Mouse (Mus musculus) cerebellum, postnatal 4 days (tissue): ENCODE results near the gene Casq2.
"Not testable (repeated sequence)": the region's sequence is repeated elsewhere in the genome, so short reads cannot be mapped to it uniquely, and the experiment has no call there.

Source experiments
- DNase-seq, 2 experiments: peaks; one replicate each; pipeline ENCODE4 v3.0.0; 2022; ENCODE audit warnings: low spot score in 2 of 2, mixed read lengths in 1 of 2

The Casq2 gene

DNA sequence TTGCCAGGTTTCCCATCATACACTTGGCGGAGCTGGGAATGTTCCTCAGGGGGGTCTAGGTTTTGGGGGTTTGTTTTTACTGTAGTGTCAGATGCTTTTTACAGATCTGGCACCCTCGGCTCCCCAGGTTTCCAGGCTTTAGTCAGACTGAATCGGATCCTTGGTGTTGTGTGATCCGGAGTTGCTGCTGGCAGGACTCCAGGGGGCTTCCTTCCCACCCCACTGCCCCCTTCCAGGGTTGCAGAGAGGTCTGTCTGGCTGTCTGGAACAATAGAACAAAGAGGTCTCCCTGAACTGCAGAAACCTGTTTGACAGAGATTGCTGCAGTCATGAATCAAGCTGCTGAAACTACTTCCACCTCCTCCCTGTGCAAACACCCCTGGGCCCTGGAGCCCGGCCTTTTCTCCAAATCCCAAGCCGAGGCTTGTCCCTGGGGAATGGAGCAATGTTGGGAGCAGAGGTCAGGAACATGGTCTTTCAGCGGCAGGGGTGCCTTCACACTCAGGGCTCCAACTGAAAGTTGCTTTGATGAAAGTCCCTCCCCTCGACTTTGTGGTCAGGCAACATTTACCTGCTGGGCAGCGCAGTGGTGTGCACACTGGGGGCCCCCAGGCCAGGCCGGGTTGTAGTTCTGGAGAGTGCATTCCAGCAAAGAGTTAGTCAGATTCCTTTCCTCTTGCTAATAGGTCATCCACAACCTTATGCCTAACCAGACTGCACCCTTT is 49.3 kb downstream of the Casq2 start:
- no peak for DNase-seq

DNA sequence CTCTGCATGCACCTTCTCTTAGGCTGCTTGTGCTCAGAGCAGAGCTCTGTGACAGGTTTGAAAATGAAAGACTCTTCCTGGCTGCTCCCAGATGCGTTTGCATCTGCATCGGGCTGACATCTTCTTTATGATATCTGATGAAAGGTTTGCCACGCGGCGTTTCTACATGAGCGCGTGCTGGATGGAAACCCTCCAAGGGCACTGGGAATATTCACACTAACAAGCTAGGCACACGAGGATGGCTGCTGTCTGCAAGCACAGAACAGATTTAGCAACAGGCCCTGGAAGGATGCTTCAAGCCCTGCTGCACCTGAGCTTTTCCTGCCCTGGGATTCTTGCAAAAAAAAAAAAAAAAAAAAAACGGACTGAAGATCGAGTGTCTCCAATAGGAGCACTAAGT is 50.9 kb downstream of the Casq2 start:
- no peak for DNase-seq

DNA sequence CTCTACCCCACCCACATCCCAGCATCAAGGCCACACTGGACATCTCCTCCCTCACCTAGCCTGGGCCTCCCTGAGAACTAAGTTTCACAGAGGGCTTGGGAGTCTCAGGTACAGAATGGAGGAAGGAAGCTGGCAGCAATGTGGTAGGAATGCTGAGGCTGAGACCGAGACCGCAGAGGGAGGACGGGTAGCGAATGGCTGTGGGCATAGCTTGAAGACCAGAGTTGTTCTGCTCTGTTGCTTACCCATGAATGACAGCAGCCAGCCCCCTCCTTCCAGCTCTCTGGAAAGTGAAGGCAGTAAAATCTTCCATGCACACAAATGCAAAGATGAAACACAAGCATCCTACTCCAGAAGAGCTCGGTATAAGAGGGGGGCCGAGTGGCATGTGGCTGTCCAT is 52.7 kb downstream of the Casq2 start:
- DNase-seq: no peak

DNA sequence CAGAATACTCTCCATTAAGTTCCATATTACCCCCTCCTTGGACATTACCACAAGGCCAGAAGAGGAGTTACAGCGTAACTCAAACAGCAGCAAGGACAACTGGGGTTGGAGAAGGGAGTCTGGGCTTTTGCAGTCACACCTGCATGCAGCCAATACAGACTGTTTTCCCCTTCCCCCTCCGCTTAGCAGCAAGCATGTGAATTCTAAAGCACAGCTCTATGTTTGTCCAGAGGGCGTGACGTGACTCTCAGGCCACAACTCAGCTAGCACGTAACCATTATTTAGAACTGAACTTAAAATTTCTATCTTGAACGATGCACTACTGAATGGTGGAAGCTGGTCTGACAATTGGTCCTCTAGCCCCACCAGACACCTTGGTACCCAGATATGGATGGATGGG is 54.4 kb downstream of the Casq2 start:
- no peak for DNase-seq

DNA sequence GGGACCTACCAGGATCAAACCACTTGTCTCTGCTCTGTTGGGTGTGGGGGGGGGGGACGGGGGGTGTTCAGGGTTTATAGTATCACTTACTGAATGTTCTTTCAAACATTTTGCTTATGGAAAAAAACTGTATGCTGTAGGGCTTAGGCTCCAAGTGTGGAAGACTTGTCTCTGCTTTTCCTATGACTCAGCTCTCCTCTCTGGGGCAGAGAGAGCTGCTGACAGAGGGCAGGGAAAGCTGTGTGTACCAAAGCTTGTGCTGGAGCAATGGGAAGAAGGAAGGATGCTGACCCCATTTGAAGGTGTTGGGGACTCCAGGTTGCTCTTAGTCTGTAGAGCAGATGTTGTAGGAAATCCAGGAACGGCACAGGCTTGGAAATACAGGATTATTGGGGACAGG is 55.2 kb downstream of the Casq2 start:
- no peak for DNase-seq

DNA sequence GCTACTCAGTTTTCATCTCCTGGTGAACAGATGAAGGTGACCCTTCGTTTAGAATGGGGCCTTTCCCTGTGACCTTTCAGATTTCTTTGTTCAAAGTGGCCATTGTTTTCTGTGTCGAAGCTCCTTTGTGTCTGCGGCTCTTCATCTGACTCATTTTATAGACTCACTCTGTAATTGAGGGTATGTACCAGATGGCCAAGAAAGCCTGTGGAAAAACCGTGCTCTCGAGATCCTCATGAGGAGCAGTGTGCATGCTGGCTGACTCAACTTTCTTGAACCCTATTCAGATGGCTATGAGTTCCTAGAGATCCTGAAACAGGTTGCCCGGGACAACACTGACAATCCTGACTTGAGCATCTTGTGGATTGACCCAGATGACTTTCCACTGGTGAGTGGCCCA is 55.7 kb downstream of the Casq2 start:
- DNase-seq: no peak

DNA sequence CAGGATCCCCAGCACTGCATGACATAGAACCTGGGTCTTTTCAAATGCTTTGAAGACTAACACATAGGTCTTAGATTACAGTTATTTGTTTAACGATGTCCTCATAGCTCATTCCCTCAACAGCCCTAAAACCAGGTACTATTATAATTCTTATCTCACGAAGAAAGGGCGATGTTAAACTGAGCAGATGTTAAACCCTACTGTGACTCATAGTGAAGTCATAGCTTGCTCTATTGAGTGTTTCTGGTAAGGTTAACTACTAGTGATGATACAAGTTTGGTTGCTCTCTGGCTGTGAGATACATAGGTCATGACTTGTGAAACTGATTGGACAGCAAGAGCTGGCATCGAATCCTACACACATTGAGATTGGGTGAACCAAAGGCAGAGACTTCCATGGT is 56.7 kb downstream of the Casq2 start:
- no peak for DNase-seq

DNA sequence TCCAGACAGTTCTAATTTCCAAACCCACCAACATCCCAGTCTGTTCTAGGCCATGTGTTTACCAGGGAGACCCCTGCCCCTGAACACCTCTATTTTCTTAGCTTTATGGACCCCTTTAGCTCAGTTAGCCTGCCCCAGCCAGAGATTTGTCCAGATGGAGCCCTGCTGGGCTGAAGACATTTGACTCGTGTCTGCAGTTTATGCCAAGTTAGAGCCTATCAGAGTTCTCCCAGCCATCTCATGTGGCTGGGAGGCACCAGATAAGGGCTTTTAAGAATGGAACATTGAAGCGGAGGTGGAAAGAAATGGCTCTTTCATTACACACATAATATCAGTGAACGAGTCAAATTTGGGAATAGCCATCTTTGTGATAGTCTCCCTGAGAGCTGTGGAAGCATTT is 57.3 kb downstream of the Casq2 start:
- no peak for DNase-seq

DNA sequence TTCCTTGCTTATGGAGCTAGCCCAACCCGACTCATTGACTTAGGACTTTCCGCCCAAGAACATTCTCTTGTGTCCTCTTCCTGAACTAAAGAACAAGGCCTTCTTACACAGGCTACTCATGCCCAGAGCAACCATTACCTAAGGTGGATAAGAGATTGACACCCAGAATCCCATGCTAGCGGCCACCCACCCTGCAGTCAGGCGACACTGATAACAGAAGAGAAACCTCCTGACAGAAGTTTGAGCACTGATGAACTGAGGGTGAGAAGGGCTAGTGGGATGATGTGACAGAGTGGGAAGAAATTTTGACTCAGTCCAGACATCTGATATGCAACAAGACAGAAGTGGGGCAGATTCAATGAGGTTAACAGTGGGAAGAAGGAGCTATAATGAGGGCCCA is 58.2 kb downstream of the Casq2 start:
- DNase-seq: no peak

DNA sequence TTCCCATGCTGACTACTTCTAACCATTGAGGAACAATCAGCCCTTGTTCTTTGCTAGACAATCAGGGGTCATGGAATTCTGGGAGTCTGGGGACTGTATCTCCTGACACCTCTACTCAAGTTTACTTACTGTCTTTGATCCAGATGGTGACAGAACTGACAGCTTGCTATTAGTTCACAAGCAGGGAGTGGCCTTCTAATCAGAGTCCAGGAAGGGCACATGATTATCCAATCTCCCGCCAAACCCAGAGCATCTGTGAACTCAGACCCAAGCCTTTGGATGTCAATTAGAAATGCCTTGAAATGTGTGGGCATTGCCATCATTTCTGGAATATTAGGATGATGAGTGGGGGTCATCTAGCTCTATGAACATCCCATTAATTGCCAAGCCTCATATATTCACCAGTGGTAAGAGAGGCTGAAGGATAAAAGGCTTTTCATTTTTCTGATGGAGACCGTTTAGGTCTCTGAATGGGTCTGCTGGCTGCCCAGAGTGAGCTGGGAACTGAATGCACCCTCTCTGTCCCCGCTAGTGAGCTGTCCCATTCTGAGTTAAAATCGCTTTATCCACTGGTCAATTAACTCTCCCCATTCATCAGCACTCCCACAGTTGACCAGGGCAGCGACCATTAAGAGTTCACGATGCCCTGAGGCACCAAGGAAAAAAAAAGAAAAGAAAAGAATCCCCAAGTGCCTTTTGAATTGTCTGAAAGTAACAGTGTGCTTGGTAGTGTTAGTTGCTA is 59.6 kb downstream of the Casq2 start:
- DNase-seq: no peak

DNA sequence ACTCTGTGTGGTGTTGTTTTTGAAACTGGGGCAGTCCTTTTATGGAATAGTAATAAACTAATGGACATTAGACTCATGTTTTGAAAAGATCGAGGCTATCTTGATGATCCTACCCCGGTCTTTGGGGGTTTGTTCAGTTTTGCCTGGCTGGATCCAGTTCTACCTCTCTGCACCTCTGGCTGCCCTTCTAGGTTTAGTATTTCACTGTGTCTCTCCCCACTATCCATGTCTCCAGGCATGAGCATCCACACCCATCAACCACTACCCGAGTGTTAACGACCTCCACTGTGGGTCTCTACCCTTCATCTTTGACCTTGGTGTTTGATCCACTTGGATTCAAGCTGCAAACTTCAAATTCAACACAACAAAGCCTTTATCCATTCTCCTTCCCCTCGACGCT is 60.2 kb downstream of the Casq2 start:
- DNase-seq: no peak

DNA sequence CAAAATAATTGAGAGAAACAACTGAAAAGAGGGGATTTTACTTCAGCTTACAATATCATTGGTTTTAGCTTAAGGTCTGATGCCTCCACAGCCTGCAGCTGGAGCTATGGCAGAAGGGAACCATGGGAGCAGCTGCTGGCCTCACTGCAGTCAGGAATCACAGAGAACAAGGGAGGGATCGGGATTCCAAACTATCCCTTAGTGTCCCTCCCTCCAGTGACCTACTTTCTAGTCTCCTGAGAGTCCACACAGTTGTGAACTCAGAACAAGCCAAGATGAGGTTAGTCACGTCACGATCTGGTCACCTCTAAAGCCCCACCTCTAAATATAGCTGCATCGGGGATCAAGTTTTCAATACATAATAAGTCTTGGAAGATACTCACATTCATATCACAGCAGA is 61.0 kb downstream of the Casq2 start:
- no peak for DNase-seq

DNA sequence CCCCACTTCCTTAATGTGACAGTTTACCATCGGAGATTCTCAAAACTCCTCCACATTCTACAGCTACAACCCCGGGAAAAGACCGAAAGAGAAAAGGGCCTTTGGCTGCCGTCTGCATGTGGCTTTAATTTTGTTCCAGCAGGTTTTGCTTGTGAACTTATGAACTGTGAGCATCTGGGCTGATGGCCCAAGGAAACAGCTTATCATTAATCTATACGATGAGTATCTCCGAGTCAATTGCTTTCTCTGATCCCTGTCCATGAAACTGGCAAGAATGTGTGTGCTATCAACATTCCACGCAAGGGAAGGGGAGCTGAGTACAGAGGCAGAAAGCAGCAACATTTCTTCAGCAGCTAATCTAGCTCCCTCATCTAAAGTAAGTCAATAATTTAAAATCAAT is 63.7 kb downstream of the Casq2 start:
- no peak for DNase-seq

DNA sequence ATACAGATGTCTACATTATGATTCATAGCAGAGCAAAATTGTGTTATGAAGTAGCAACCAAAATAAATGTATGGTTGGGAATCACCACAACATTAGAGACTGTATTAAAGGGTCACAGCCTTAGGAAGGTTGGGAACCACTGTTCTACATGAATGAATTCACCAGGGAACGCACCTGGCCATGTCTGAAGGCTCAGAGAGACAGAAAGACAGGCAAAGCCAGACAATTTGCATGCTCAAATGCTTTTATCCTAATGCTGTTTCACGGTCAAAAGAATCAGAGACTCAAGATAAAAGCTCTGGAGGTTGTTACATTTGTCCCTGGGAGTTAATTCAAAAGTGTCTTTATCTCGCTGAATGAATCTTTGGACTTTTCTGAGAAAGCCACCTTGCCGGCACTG is 65.6 kb downstream of the Casq2 start:
- no peak for DNase-seq

DNA sequence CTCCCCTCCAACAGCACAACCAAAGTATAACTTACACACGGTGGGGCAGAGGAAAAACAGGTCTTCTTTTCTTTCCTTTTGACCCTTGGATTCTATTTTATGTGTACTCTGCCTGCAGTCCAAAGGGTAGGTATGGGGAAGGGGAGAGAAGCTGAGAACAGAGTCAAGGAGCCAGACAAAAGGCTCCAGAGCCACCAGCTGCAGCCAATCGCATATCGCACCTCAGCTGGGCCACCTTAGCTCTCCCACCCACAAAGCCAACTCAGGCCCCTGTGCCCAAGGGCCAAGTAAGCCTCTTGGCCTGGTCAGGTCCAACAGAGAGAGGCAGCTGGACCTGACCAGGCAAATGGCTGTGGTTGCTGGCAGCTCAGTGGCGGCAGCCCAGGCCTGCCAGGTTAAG is 66.3 kb downstream of the Casq2 start:
- DNase-seq: no peak

DNA sequence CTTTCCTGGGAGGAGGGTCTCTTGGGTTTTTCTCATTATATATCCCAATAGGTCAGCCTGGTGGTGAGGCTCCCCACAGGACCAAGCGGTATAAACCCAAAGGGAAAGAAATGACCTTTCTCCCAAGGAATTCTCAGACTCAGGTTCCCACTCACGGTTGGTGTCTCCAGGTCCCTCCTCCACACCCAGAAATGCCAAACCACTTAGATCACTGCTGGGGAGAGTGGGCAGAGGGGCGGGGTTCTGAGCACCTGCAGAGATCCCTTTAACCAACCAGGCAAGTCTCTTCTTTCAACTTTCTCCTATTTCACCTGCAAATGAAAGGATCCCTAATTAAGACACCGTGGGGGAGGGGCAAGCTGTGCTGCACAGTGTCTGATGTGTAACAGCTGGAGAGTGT is 66.7 kb downstream of the Casq2 start:
- no peak for DNase-seq

DNA sequence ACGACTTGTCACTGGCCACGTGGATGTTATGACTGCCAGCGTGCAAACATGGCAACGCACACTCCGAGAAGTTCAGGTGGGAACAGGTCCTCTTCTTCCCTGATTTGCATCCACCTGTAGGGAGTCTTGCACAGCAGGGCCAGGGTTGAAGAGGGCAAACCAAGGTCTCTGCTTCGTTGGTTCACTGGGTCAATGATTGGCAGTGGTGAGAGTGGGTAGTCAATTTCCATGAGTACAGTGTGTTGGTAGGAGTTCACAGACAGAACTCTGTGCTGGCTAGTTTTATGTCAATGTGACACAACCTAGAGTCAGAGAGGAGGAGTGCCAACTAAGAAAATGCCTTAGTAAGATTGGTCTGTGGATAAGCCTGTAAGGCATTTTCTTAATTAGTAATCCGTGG is 67.9 kb downstream of the Casq2 start:
- DNase-seq: no peak

DNA sequence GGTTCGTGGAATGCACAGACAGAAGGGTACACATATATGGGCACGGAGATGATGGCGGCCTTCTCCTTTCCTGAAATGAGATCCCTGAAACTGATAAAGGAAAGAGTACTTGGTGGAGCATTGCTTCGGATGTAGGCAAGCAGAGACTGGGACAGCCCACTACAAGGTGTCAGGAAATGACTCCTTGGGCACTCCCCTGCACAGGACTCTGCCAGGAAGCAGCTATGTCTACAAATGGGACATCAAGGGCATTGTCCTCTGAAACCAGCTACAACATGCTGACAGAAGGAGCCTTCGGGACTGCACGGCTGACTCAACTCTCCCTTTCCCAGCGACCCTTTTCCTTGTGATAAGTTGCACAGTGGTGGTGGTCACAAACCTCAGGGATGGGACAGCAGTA is 70.5 kb downstream of the Casq2 start:
- no peak for DNase-seq

DNA sequence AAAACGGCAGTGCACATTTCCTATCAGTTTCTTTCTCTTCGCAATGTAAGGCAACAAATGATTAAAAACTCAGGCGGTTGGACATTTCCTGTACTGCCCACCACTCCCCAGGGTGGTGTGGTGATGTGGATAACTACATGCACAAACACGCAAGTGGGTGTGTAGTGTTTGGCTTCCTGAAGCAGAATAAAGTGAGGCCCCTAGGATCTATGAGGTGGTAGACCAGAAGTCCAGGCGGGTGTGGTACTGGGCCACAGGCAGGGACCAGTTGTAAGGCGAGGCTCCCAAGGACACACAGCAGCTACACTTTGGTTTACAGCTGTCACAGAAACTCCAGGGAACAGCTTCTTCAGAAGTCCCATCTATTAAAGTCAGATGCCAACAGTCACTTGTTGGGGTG is 71.4 kb downstream of the Casq2 start:
- DNase-seq: no peak

DNA sequence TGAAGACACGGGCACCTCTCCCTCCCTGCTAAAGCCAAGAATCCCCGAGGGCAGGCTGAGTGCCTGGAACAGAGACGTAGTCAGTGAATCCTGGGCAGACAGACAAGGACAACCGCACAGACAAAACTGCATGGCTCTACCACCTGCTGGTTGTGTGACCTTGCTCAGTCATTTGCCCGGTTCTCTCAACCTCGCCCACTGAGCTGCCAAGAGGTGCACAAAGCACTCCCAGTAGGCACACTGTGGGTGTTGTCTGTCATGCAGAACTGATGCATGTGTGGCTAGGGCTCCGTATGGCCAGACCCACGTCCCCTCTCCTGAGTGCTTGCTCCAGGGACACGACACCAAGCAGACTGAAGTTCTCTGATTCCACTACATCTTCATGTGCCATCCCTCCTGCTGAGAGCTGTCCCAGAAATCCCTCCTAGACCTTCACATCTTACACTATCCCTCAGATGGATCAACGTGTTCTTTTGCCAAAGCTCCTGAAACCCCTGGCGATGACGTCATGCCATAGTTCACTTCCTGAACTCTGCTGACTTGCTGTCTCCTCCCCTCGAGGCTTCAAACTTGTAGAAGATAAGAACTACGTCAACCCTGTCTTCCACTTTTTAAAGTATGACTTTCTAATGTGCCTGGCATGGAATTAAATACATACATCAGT is 72.7 kb downstream of the Casq2 start:
- DNase-seq: no peak

DNA sequence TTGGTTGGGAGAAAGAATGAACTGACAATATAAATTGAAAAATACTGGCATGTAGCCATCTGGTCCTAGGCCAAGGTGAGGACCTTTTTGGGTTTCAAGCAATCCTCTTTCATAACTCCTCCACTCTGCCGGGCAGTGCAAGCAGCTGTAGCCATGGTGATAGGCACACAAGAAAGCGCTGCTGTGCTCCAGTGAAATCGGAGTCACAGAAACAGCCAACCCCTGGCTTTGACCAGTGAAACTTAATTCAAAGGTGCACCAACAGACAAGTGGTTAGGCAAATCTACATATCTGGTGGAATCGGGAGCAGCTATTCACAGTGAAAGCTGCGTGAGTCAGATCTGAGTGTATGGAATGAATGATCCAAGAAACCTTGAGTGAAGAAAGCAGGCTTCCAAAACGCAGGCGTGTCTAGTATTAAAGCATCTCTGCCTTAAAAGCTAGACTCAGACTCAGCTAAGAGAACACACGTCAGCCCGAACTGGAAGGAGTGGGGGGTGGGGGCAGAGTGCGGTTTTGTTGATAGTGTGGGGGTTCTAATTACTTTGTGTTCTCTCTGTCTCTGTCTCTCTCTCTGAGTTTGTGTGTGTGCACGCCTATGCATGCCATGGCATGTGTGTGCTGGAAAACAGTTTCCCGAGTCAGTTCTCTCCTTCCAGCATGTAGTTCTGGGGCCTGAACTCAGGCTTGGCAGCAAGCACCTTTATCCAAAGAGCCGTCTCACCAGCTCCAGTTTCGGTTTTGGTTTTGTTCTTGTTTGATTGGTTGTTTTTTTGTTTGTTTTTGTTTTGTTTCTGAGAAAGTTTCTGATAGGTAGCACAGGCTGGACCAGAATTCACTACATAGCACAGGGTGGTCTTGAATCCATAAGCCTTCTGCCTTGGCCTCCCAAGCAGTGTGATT is 73.5 kb downstream of the Casq2 start:
- no peak for DNase-seq

DNA sequence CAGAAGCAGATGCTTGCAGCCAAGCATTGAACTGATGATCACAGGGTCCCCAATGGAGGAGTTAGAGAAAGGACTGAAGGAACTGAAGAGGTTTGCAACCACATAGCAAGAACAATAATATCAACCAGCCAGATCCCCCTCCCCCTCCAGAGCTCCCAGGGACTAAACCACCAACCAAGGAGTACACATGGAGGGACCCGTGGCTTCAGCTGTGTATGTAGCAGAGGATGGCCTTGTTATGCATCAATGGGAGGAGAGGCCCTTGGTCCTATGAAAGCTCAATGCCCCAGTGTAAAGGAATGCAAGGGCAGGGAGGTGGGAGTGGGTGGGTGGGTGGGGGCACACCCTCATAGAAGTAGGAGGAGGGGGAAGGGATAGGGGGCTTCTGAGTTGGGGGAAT is 77.6 kb downstream of the Casq2 start:
- not testable (repeated sequence) for DNase-seq
